ENCODE assay signal across 20 mouse cellular contexts in the genomic region with DNA sequence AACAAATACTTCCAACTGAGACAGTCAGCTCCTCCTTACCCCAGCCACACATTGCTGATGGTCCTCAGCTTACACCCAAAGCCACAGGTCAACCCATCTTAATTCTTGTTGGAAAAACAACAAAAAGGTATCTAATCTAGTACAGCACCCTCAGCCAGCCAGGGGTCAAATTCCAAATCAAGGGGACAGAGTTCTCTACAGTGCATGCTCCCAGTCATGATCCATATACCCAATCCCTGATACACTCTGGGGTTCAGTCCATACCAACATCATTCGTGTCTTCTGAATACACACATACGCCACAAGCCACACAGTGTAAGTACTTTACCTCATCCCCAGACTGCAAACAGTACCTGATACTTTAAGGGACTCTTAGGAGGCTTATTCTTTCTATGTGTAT.
"Had no signal": no experiment of that assay in that cellular context is flagged by ENCODE, and none has a peak within 500 bp of the region (broad histone marks: within the 10 kb centered on the region; RNA-seq: fewer than 3 reads in every experiment).

No protein-coding gene starts in this region.

- ATAC-seq: hindbrain, embryonic 16.5 days; inflammation-experienced regulatory T-cells, adult 6 months had no signal

- H3K9me3 ChIP-seq: limb, embryonic 10.5 days; limb, embryonic 13.5 days; liver, embryonic 13.5 days; lung, embryonic 15.5 days; megakaryocyte, embryonic 14.5 days had no signal

- DNase-seq: kidney, adult 18-20 months; kidney, postnatal 25 days; liver, embryonic 13.5 days; lung, adult 18-20 months; lung, postnatal 10 days; lung, postnatal 36 days; midbrain, embryonic 14.5 days; right cerebral cortex, postnatal 14 days; right cerebral cortex, postnatal 4 days; thymus, adult 2 months; thymus, postnatal 25 days had no signal

- H3K36me3 ChIP-seq: limb, embryonic 10.5 days; limb, embryonic 13.5 days; liver, embryonic 13.5 days; lung, embryonic 15.5 days had no signal

- H3K4me2 ChIP-seq: limb, embryonic 13.5 days; liver, embryonic 13.5 days; lung, embryonic 15.5 days; midbrain, embryonic 11.5 days had no signal

- H3K27me3 ChIP-seq: limb, embryonic 13.5 days; lung, embryonic 15.5 days; megakaryocyte, embryonic 14.5 days had no signal

- H3K27ac ChIP-seq: layer of hippocampus, adult 2 months; limb, embryonic 10.5 days; limb, embryonic 13.5 days; liver, embryonic 13.5 days; lung, embryonic 15.5 days; stomach, postnatal 0 days had no signal

- H3K9ac ChIP-seq: limb, embryonic 13.5 days; liver, embryonic 13.5 days; lung, embryonic 15.5 days had no signal

- H3K4me3 ChIP-seq: layer of hippocampus, adult 2 months; limb, embryonic 10.5 days; limb, embryonic 13.5 days; liver, embryonic 13.5 days; lung, embryonic 15.5 days; megakaryocyte, embryonic 14.5 days had no signal

- H3K4me1 ChIP-seq: limb, embryonic 10.5 days; lung, embryonic 15.5 days had no signal
